Mouse (Mus musculus) kidney, postnatal 4 days (tissue): ENCODE results near the gene Tcf19.
A peak's percentile ranks its signal among the peaks of the same experiment; 100 is the strongest.
"Not testable (repeated sequence)": the region's sequence is repeated elsewhere in the genome, so short reads cannot be mapped to it uniquely, and the experiment has no call there.

Experiments used
- DNase-seq, 2 experiments: peaks; one replicate each; pipeline ENCODE4 v3.0.0; 2021; ENCODE audit warnings: mixed read lengths in 2 of 2

The Tcf19 gene

DNA sequence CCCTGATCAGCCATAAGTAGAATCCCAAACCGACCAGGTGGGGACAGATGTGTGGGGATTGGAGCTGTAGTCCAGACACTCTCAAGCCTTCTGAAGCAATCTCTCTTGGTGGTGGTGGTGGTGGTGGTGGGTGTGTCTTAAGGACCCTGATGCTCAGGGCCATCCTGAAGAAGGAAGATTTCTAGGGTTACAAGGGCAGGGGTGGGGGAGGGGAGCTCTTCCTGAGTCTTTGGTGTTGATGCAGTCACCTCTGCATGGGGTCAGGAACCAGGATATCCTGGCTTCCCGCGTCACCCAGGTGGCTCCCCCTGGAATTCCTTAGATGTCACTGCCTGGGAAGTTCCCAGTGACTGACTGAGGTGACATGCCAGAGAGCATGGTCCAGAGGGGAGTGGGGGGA lies 15.7 kb upstream of the Tcf19 start:
- no peak for DNase-seq

DNA sequence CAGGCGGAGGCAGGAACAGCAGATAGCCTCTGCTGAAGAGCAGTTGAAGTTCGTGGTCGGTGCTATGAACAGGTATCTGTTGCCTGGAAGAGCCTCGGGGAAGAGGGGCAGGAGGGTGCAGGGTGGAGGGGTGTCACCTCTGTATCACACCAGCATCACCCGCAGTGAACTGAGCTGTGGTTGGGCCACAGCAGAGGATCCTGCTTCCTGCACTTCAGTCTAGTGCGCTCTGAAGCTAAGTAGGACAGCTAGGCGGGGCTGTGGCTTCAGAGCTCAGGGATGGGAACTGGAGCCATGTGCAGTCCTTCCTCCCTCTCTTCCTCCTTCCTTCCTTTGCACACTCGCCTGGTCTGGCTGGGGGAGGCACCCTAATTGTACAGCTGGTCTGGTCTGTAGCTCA lies 10.0 kb upstream of the Tcf19 start:
- DNase-seq: no peak

DNA sequence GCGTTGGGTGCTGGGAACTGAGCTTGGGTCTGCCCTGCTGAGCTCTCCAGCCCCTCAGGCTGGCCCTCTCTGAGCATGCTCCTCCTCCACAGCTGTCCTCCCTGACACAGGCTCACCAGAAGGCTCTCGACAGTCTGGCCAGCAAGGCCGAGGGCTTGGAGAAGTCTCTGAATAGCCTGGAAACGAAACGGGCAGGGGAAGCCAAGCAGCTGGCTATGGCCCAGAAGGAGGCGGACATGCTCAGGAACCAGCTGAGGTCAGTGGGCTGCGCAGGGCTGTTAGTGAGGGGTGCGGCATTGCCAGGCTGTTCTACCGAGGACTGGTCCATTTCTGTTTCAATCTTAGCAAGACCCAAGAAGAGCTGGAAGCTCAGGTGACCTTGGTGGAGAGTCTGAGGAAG lies 7.7 kb upstream of the Tcf19 start:
- DNase-seq: no peak

DNA sequence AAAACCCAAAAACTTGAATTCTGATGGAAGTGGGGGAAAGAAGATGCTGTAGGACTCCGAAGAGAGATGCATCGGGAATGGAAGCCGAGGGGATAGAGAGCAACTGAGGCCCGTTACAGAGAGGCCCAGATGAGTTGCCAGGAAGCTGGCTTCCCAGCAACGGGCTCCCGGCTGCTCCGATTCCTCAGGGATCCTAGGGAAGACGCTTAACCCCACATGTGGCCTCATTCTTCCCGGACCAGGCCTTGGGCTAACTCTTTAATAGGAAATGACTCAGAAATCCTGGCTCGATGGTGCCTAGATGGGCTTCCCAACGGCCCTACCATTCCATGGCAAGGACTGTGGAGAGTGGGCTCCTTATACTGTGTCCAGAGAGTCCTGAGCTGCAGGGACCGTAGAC lies 902 bp upstream of the Tcf19 start:
- peak in 1 of 2 experiments; percentile 42 for DNase-seq

DNA sequence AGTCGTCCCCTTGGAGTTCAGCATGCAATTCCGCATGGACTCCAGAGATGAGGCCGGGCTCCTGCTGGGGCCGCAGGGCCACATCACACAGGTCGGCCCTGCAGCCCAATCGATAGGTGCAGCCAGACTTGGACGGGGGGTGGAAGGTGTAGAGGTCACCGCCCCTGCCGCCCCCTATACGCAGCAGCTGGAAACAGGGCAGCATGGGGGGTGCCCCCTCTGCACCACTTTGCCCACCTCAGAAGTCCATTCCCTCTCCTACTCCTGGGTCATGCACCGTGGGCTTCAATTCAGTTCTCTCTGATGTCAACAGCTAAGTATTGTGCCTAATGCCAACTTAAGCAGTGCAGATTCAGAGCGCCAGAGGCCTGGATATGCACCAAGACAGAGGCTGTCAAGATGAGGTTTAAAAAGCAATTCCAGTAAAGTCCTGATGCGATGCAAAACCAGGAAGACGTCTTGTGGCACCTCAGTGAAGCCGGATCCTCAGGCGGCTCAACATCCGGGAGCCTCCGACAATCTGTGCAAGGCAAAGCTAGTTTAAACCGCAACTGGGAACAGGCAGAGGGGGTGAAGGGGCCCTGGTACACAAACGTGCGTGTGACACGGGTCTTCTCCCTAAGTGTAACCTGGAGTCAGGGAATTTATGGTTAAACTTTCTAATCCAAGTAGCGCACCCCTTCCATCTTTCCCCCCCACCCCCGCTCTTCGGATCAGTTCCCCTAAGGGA lies 548 bp downstream of the Tcf19 start:
- peak; percentile 58 to 69 for DNase-seq

DNA sequence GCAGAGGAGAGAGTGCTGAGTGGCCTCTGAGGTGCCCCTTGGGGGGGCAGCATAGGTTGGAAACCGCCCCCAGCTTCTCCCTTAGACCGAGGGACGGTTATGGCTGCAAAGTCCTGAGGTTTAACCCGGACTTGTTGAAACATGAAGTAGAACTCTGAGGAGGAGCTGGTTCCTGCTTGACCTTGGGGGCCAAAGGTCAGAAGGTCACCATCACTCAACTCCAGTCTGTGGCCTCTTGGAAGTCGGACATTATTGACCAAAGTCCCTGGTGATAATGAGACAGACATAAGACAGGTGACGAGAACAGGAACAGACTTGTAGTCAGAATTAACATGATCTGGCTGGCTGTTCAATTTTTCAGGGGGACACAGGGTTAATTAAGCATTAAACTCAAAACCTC lies 1.9 kb downstream of the Tcf19 start:
- no peak for DNase-seq

DNA sequence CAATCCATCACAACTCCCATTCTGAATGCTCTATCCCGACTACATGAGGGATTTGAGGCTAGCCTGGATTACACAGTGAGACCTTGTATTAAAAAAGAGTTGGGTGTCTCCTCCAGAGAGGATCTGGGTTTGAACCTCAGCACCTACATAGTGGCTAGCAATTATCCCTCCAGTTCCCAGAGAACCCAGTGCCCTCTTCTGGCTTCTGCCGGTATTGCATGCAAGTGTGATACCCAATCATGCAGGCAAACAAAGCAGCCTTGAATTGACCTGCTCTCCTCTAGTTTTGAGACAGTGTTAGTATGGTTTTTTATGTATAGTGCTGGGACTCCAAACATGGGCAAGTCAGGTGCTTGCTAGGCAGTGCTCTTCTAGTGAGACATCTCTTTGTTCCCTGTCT lies 2.7 kb downstream of the Tcf19 start:
- DNase-seq: peak; percentile 90 to 92

DNA sequence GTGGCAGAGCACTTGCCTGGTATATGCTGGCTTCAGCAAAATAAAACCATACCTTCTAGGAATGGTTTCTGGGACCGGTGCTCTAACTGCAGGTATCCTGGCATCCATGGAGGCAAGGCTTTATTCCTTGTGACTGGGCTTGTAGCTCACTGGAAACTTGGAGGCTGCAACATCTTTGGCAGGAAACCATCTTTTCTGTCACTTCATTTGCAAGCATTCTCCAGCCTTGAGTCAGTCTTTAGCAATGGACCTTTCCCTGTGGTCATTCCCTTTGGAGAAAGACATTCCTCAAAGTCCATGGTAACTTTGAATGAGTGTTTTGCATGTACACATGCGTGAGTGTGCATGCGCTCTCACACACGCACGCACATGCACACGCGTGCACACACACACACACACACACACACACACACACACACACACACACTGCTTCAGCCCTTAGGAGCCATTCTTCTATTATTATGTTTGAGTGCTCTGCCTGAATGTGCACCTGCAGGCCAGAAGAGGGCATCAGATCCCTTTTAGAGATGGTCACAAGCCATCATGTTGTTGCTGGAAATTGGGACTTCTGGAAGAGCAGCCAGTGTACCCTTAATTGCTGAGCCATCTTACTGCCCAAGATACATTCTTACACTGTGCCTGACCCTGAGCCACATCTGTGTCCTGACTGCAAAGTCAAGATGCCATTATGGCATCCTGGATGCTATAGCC lies 3.6 kb downstream of the Tcf19 start:
- peak in 1 of 2 experiments; percentile 22 for DNase-seq

DNA sequence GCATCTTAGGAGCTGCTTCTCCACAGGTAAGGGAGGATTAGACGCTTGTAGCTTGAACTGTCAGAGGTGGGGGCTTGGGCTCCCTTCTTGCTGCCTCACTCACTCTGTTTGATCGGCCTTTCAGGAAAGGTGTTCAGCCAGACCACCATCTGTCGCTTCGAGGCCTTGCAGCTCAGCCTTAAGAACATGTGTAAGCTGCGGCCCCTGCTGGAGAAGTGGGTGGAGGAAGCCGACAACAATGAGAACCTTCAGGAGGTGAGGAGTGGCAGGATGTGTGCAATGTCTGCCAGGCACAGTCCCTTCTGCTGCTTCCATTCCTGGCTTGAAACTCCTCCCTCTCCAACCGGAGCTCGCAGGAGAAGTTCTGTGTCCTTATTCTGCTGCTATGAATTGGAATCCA lies 7.3 kb downstream of the Tcf19 start:
- peak; percentile 71 to 75 for DNase-seq

DNA sequence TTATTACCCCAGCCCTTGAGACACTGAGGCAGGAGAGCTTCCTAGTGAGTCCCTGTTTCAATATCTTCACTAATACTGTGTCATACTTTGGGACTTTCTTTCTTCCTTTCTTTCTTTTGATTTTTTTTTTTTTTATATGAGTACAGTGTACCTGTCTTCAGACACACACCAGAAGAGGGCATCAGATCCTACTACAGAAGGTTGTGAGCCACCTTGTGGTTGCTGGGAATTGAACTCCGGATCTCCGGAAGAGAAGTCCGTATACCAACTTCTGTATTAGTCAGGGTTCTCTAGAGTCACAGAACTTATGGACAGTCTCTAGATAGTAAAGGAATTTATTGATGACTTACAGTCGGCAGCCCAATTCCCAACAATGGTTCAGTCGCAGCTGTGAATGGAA lies 8.3 kb downstream of the Tcf19 start:
- DNase-seq: not testable (repeated sequence)

DNA sequence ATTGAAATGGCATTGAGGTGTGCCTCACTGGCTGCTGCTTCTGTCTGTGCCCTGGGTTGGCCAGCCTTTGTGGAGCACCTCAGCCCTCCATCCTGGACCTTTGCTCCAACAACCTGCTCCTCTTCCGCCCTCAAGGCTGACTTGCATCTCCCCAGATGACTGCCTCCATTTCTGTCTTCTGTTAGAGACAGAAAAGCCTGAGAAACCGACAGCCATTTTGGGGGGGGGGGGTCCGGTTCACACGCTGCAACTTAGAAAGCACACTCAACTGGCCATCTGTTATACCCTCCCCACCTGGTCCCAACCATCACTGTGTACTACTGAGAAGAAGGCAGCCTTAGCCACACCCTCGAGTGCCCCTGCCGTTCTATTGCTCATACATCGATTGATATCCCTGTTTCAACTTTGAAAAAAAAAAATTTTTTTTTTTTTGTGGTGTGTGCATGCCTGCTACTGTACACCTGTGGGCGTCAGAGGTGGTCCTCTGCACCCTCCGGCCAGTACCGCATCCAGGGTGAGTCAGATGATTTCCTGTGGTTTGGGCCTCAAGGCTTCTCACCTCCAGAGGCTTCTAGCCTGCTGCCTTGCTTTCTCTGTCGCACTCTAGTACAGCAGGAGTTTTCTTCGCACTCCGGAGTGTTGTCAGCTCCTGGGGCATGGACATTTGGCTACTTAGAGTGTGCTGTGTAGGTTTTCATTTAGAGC lies 8.9 kb downstream of the Tcf19 start:
- DNase-seq: no peak

DNA sequence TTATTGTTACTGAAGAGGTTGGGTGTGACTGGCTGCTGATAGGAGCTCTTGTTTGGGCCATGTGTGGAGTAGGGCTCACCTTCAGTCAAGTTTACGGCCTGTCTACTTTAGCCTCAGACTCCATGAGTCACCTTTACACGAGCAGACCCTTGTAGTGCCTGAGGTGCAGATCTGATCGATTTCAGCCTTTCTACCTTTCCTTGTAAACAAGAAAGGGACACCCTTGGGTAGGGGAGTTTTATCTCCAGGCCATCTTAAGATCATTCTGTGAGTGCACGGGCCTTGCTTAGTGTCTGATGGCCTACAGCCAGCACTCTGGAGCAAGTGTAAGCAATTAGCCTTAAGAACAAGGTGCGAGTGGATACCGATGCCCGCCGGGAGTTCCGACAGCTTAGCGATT lies 9.7 kb downstream of the Tcf19 start:
- no peak for DNase-seq

DNA sequence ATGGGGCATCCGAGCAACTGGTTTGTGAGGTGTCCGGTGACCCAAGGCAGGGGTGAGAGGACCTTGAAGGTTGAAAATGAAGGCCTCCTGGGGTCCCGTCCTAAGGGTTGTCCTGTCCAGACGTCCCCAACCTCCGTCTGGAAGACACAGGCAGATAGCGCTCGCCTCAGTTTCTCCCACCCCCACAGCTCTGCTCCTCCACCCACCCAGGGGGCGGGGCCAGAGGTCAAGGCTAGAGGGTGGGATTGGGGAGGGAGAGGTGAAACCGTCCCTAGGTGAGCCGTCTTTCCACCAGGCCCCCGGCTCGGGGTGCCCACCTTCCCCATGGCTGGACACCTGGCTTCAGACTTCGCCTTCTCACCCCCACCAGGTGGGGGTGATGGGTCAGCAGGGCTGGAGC lies 10.8 kb downstream of the Tcf19 start, which contains the start of gene Pou5f1:
Gene Pou5f1, plus strand, starts transcription at position 243 of the 400 bp plus-strand sequence.
- no peak for DNase-seq

DNA sequence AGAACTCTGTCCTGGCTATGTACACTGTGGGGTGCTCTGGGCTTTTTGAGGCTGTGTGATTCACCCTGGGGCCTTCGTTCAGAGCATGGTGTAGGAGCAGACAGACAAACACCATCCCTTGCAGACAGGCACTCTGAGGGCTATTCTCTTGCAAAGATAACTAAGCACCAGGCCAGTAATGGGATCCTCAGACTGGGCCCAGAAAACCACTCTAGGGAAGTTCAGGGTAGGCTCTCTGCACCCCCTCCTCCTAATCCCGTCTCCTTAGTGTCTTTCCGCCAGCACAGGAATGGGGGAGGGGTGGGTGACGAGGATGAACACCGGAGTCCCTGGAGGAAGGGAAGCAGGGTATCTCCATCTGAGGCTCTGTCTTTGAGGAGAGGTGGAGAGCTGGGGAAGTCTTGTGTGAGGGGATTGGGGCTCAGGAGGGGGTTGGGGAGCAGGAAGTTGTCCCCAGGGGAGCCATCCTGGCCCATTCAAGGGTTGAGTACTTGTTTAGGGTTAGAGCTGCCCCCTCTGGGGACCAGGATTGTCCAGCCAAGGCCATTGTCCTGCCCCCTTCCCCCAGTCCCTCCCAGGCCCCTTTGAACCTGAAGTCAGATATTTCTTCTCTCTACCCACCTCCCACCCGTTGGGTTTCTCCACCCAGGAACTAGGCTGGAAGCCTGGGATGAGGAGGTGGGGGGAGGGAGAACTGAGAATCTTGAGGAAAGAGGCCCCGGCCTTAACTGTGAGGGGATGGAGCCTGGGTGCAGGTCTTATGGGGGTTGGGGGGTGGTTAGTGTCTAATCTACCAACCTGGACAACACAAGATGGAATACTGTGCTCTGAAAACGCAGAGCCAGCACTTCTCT lies 11.8 kb downstream of the Tcf19 start:
- DNase-seq: no peak

DNA sequence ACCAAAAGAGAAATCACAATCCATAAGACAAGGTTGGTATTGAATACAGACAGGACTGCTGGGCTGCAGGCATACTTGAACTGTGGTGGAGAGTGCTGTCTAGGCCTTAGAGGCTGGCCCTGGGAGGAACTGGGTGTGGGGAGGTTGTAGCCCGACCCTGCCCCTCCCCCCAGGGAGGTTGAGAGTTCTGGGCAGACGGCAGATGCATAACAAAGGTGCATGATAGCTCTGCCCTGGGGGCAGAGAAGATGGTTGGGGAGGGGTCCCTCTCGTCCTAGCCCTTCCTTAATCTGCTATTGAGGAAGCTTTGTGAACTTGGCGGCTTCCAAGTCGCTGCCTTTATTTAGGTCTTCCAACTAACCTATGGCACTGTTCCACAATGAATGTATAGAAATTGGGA lies 12.8 kb downstream of the Tcf19 start:
- DNase-seq: no peak

DNA sequence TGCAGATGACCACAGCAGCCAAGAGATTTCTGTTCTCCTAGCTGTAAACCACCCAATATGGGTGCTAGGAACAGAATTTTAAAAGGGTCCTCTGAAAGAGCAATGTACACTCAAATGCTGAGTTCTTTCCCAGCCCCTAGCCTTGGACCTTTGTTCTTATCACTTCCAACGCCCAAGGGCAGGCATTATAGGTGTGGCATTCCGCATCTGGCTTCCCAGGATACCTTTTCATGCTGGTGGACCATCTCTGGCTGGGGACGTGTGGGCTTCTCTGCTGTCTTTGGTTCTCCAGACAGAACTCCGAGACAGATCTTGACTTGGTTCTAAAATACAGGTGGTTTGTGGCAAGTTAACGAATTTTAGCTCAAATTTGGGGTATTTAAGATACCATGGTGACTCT lies 13.9 kb downstream of the Tcf19 start:
- DNase-seq: no peak

DNA sequence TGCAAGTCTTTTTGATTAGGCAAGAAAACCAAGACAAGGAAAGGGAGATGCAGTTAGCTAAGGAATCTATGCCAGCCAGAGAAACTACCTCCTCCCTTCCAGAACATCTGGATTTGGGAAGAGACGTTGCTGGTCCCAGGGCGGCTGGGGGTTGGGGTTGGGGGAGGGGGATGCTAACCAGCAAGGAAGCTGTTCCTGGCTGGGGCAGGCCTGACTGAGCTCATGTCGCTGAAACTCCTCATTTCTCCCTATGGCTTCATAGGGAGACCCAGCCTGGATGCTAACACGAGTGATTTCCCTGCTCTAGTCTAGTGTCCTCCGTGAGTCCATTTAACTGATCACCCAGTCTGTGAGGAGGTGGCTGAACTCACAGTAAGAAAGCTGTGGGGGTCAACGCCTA lies 14.4 kb downstream of the Tcf19 start:
- DNase-seq: no peak

DNA sequence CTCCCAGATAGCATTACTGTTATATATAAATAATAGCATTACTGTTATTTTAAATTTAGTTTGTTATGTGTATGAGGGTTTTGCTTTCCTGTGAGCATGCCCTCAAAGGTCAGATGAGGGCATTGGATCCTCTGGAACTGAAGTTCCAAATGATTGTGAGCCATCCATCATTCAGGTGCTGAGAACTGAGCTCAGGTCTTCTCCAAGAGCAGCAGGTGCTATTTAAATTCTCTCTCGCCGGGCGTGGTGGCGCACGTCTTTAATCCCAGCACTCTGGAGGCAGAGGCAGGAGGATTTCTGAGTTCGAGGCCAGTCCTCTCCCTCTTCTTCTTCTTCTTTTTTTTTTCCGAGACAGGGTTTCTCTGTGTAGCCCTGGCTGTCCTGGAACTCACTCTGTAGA lies 19.5 kb downstream of the Tcf19 start:
- DNase-seq: no peak

DNA sequence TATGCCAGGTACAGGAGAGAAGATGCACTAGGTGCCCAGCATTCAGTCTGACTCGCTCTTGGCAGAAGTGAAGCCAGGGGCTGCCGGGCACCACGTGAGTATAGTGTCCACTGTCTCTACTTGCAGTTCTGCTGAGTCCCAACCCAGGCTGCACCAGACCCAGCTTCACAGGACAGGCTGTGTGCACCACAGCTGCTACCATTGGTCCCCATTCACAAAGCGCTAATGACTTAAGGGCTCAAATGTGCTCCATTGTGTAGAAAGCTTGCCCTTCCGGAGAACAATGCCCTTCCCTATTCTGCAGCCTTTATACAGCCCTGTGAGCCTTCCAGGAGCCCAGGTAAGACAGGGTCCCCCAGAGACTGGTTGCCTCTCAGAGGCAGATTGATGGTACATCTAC lies 26.3 kb downstream of the Tcf19 start:
- no peak for DNase-seq

DNA sequence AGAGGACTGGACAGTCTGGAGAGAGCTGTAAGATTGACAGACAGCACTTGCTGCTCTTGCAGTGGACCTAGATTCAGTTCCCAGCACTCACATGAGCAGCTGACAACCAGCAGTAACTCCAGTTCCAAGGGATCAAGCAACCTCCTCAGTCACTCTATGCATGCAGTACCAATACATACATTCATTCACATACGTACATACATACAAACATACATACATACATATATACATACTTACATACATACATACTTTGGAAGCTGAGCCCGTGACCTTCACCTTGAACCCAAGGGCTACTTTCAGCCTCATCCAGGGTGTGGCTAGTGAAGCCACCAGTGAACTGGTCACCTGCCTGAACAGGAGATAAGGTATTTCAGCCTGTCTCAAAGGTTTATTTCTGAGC lies 28.6 kb downstream of the Tcf19 start:
- no peak for DNase-seq

DNA sequence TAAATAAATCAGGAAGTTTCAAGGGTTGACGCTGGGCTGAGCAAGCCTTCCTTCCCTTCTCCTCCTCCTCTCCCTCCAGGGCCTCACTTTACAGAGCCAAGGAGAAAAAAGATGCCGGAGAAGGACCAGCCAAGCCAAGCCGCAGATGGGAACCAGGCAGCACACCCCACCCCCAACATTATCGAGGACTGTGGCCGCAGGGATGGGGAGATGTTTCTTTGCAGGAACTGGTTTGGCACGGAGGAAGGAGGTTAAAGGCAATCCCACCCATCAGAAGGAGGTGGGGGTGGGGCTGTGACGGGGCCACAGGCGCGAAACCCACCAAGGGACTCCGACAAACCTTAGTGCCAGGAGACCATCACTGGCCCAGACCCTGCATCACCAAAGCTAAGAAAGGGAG lies 29.9 kb downstream of the Tcf19 start:
- no peak for DNase-seq

DNA sequence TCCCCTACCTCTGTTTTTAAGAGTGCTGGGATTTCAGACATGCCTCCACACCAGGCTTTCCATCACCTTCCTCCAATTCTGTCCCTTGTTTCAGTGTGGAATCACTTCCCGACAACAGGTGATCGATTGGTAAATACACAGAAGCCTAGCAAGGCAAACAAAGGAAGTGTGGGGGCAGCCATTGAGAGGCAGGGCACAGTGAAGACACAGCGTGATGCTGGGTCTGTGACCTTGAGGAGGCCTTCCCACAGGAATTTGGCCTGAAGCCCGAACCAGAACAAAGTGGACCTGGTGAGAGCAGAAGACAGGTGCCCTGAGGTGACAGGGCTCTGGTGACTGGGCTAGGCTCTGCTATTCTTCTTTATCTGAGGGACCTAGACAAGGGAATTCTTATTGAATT lies 30.9 kb downstream of the Tcf19 start:
- no peak for DNase-seq

DNA sequence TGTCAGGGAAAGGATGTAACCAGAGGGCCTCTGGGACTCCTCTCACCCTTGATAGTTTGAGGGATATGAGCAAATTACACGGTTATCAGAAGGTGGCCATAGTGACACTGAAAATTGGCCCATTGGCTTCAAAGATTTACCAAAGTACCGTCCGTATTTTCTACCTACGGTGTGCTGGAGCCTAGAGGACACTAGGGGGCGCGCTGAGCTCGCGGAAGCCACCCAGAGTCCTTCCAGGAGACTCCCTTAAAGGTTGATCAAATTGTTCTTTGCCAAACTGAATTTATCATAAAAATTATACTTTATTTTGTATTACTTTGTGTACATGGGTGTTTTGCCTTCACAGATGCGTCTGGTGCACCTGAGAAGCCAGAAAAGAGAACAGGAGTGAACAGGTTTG lies 32.6 kb downstream of the Tcf19 start:
- DNase-seq: peak; percentile 79 to 80
